Mouse (Mus musculus) kidney, embryonic 16.5 days (tissue): ENCODE results near the gene Pam16. TPM values are rescaled to one million over a fixed set of nuclear protein-coding genes. Genes with fewer than 3 reads are reported as not detected.

ENCODE experiments used
- ATAC-seq: fragments of 200-750 bp; cut with Nextera tagmentation; 2 replicates; pipeline ENCODE4 v1.8.0; 2017; ENCODE audit warnings: moderate TSS enrichment; ENCODE audit not compliant: low FRiP score, low TSS enrichment
- H3K27ac ChIP-seq: fragments of 300-500 bp; sonication (generic); 2 replicates; pipeline ENCODE4 v1.5.1; 2014; ENCODE audit warnings: low read length
- H3K27me3 ChIP-seq: fragments of 300-500 bp; sonication (generic); 2 replicates; pipeline ENCODE4 v1.6.1; 2014; ENCODE audit warnings: low read length, control low read depth, mixed read lengths; ENCODE audit not compliant: insufficient read depth
- H3K36me3 ChIP-seq: fragments of 300-500 bp; sonication (generic); 2 replicates; pipeline ENCODE4 v1.6.1; 2014; ENCODE audit warnings: low read length, control low read depth, mixed read lengths; ENCODE audit not compliant: insufficient read depth
- H3K4me1 ChIP-seq: fragments of 300-500 bp; sonication (generic); 2 replicates; pipeline ENCODE4 v1.6.1; 2014; ENCODE audit warnings: low read length, control low read depth, mixed read lengths; ENCODE audit not compliant: insufficient read depth
- H3K4me2 ChIP-seq: fragments of 300-500 bp; sonication (generic); replicated peaks from 2 replicates; pipeline ENCODE4 v1.6.1; 2014; ENCODE audit warnings: low read depth, low read length
- H3K4me3 ChIP-seq: fragments of 300-500 bp; sonication (generic); 2 replicates; pipeline ENCODE4 v1.5.1; 2014; ENCODE audit warnings: mild to moderate bottlenecking, low read length
- H3K9ac ChIP-seq: fragments of 300-500 bp; sonication (generic); replicated peaks from 2 replicates; pipeline ENCODE4 v1.6.1; 2014; ENCODE audit warnings: low read length
- H3K9me3 ChIP-seq: fragments of 300-500 bp; sonication (generic); 2 replicates; pipeline ENCODE4 v1.6.1; 2016; ENCODE audit warnings: low read length, control low read depth
- WGBS: fragments of 180-500 bp; shearing (Covaris S2); extraction: QIAGEN DNeasy Blood & Tissue Kit; methylation state at CpG from one replicate; pipeline ENCODE4 v1.1.7; 2014; 5-methylcytosine and 5-hydroxymethylcytosine counted together
- polyA plus RNA-seq: library from polyadenylated mRNA; unstranded; fragments of >200 nt; fragmentation: Nextera tagmentation; extraction: Ambion mirVana; gene quantifications from 2 replicates; pipeline ENCODE4 v1.2.1, GENCODE M21; 2015

The Pam16 gene
- polyA plus RNA-seq, 1 experiment from 2014 or later = 80.4 TPM

- peaks cover 63% of the 10 kb centered on the region for H3K36me3 ChIP-seq
- no peak overlapping the region for H3K9ac ChIP-seq
- ATAC-seq = no peak
- no peak overlapping the region for H3K27ac ChIP-seq
- 0 out of 2 replicates have a peak, but pooled peaks cover 8% of the 10 kb centered on the region for H3K4me1 ChIP-seq
- 77% methylated on average over 4 of the region's 4 CpGs for WGBS
- no peak overlapping the region for H3K4me2 ChIP-seq
- H3K9me3 ChIP-seq = no peaks in the 10 kb centered on the region
- H3K27me3 ChIP-seq = no peaks in the 10 kb centered on the region
- H3K4me3 ChIP-seq = no peak overlapping the region
Measured at GRCm38 (mm10) chr16:4616829-4617228, 8.0 kb downstream of the Pam16 start.

- 90% methylated on average over 1 of the region's 1 CpGs for WGBS
- Histone ChIP-seq H3K9ac (no peak overlapping the region), H3K4me1 (0 out of 2 replicates have a peak, but pooled peaks cover 8% of the 10 kb centered on the region), H3K4me2 (no peak overlapping the region), H3K9me3 (no peaks in the 10 kb centered on the region), H3K4me3 (no peak overlapping the region), H3K27me3 (no peaks in the 10 kb centered on the region), H3K27ac (no peak overlapping the region), H3K36me3 (peaks cover 77% of the 10 kb centered on the region)
- no peak for ATAC-seq
Measured at GRCm38 (mm10) chr16:4615297-4615696, 9.5 kb downstream of the Pam16 start.

- 88% methylated on average over 3 of the region's 3 CpGs for WGBS
- Histone ChIP-seq H3K4me3 (no peak overlapping the region), H3K4me2 (no peak overlapping the region), H3K36me3 (peaks cover 83% of the 10 kb centered on the region), H3K9me3 (no peaks in the 10 kb centered on the region), H3K9ac (no peak overlapping the region), H3K27ac (peak overlapping the region; percentile 18; the same call in 1 of the 2 replicates), H3K27me3 (no peaks in the 10 kb centered on the region), H3K4me1 (0 out of 2 replicates have a peak, but pooled peaks cover 8% of the 10 kb centered on the region)
- ATAC-seq = 0 out of 2 replicates have a peak, but pooled peaks have one; percentile 50
Measured at GRCm38 (mm10) chr16:4614639-4615038, 10.1 kb downstream of the Pam16 start.

- Histone ChIP-seq H3K27ac (no peak overlapping the region), H3K4me3 (no peak overlapping the region), H3K9me3 (no peaks in the 10 kb centered on the region), H3K4me1 (peaks cover 10% of the 10 kb centered on the region), H3K4me2 (no peak overlapping the region), H3K27me3 (no peaks in the 10 kb centered on the region), H3K9ac (no peak overlapping the region), H3K36me3 (peaks cover 80% of the 10 kb centered on the region)
- no peak for ATAC-seq
- WGBS = 85% methylated on average over 9 of the region's 9 CpGs
Measured at GRCm38 (mm10) chr16:4613736-4614135, 11.1 kb downstream of the Pam16 start.

- 91% methylated on average over 7 of the region's 7 CpGs for WGBS
- no peak overlapping the region for H3K27ac ChIP-seq
- no peak for ATAC-seq
- H3K27me3 ChIP-seq = no peaks in the 10 kb centered on the region
- H3K9ac ChIP-seq = no peak overlapping the region
- H3K9me3 ChIP-seq = no peaks in the 10 kb centered on the region
- no peak overlapping the region for H3K4me2 ChIP-seq
- H3K4me1 ChIP-seq = peaks cover 29% of the 10 kb centered on the region
- peaks cover 66% of the 10 kb centered on the region for H3K36me3 ChIP-seq
- no peak overlapping the region for H3K4me3 ChIP-seq
Measured at GRCm38 (mm10) chr16:4611676-4612075, 13.1 kb downstream of the Pam16 start.

- Histone ChIP-seq H3K4me1 (peaks cover 30% of the 10 kb centered on the region), H3K27ac (no peak overlapping the region), H3K9ac (no peak overlapping the region), H3K27me3 (no peaks in the 10 kb centered on the region), H3K36me3 (peaks cover 64% of the 10 kb centered on the region), H3K9me3 (no peaks in the 10 kb centered on the region), H3K4me2 (no peak overlapping the region), H3K4me3 (no peak overlapping the region)
- no peak for ATAC-seq
- 90% methylated on average over 5 of the region's 5 CpGs for WGBS
Measured at GRCm38 (mm10) chr16:4611193-4611592, 13.6 kb downstream of the Pam16 start.

GRCm38 (mm10) chr16:4608532-4609059 is 16.2 kb downstream of the Pam16 start:
- Histone ChIP-seq H3K27me3 (no peaks in the 10 kb centered on the region), H3K27ac (peak overlapping the region; percentile 48), H3K36me3 (peaks cover 38% of the 10 kb centered on the region), H3K4me2 (no peak overlapping the region; the same call in 1 of the 2 replicates), H3K4me3 (no peak overlapping the region), H3K4me1 (peaks cover 52% of the 10 kb centered on the region), H3K9ac (0 out of 2 replicates have a peak overlapping the region, but pooled peaks have one; percentile 24), H3K9me3 (no peaks in the 10 kb centered on the region)
- 67% methylated on average over 19 of the region's 19 CpGs for WGBS
- peak; percentile 36; the same call in 1 of the 2 replicates for ATAC-seq

- H3K9ac ChIP-seq = peak overlapping the region; percentile 32; the same call in 1 of the 2 replicates
- peaks cover 58% of the 10 kb centered on the region for H3K4me1 ChIP-seq
- ATAC-seq = peak; percentile 12; the same call in 1 of the 2 replicates
- no peaks in the 10 kb centered on the region for H3K9me3 ChIP-seq
- H3K27me3 ChIP-seq = no peaks in the 10 kb centered on the region
- H3K36me3 ChIP-seq = peaks cover 32% of the 10 kb centered on the region
- 43% methylated on average over 9 of the region's 9 CpGs for WGBS
- peak overlapping the region; percentile 48 for H3K27ac ChIP-seq
- no peak overlapping the region for H3K4me2 ChIP-seq
- H3K4me3 ChIP-seq = no peak overlapping the region
Measured at GRCm38 (mm10) chr16:4607818-4608531, 16.8 kb downstream of the Pam16 start.

GRCm38 (mm10) chr16:4606431-4607084 is 18.2 kb downstream of the Pam16 start:
- Histone ChIP-seq H3K4me2 (peak overlapping the region; percentile 6; the same call in 1 of the 2 replicates), H3K27ac (peak overlapping the region; percentile 41), H3K4me1 (peaks cover 71% of the 10 kb centered on the region), H3K4me3 (no peak overlapping the region), H3K36me3 (peaks cover 18% of the 10 kb centered on the region), H3K9ac (peak overlapping the region; percentile 32), H3K9me3 (no peaks in the 10 kb centered on the region), H3K27me3 (no peaks in the 10 kb centered on the region)
- 12% methylated on average over 5 of the region's 5 CpGs for WGBS
- no peak for ATAC-seq
